Mouse (Mus musculus): ENCODE results near the gene Tbrg4. TPM values are rescaled to one million over a fixed set of nuclear protein-coding genes. Genes with fewer than 3 reads are reported as not detected.

The Tbrg4 gene
- polyA plus RNA-seq, 1 experiment from 2014 or later, result 23.4 TPM

GRCm38 (mm10) chr11:6598191-6598889 is 27.5 kb downstream of the Tbrg4 start:
- no peak for DNase-seq (ENCODE audit: low spot score)

GRCm38 (mm10) chr11:6597523-6597922 is 28.3 kb downstream of the Tbrg4 start:
- DNase-seq (ENCODE audit: low spot score), result no peak
- no peak overlapping the region for H3K4me2 ChIP-seq (ENCODE audit: low read length)
- WGBS, result 73% methylated on average over 7 of the region's 7 CpGs
- no peak overlapping the region for H3K9ac ChIP-seq (ENCODE audit: low read length)
- ATAC-seq, result no peak
- no peaks in the 10 kb centered on the region for H3K9me3 ChIP-seq (replicated peaks; ENCODE audit: control insufficient read depth, low read length)
- H3K27ac ChIP-seq (ENCODE audit: low read depth, low read length), result no peak overlapping the region
- H3K4me3 ChIP-seq (ENCODE audit: low read depth, low read length), result no peak overlapping the region
- peaks cover 15% of the 10 kb centered on the region for H3K4me1 ChIP-seq (ENCODE audit: control insufficient read depth, insufficient read depth, low read length)
- peaks cover 82% of the 10 kb centered on the region for H3K36me3 ChIP-seq (ENCODE audit: control insufficient read depth, insufficient read depth, low read length)
- H3K27me3 ChIP-seq (replicated peaks; ENCODE audit: control insufficient read depth, insufficient read depth, low read length), result no peaks in the 10 kb centered on the region

More at GRCm38 (mm10) chr11:6598191-6598889, 27.5 kb downstream of the Tbrg4 start:
- H3K36me3 ChIP-seq (ENCODE audit: control insufficient read depth, insufficient read depth, low read length), result peaks cover 77% of the 10 kb centered on the region
- peak overlapping the region; percentile 51 for H3K4me2 ChIP-seq (ENCODE audit: low read length)
- 0 out of 2 replicates have a peak, but pooled peaks have one; percentile 1 for ATAC-seq
- H3K4me3 ChIP-seq (ENCODE audit: low read depth, low read length), result peak overlapping the region; percentile 18; the same call in 1 of the 2 replicates
- 63% methylated on average over 19 of the region's 19 CpGs for WGBS
- no peaks in the 10 kb centered on the region for H3K27me3 ChIP-seq (replicated peaks; ENCODE audit: control insufficient read depth, insufficient read depth, low read length)
- peak overlapping the region; percentile 56 for H3K9ac ChIP-seq (ENCODE audit: low read length)
- peak overlapping the region; percentile 46; the same call in 1 of the 2 replicates for H3K27ac ChIP-seq (ENCODE audit: low read depth, low read length)
- H3K9me3 ChIP-seq (replicated peaks; ENCODE audit: control insufficient read depth, low read length), result no peaks in the 10 kb centered on the region
- H3K4me1 ChIP-seq (ENCODE audit: control insufficient read depth, insufficient read depth, low read length), result peaks cover 17% of the 10 kb centered on the region

- Histone ChIP-seq H3K4me3 (ENCODE audit: low read depth, low read length) (no peak overlapping the region), H3K9me3 (replicated peaks; ENCODE audit: control insufficient read depth, low read length) (no peaks in the 10 kb centered on the region), H3K27me3 (replicated peaks; ENCODE audit: control insufficient read depth, insufficient read depth, low read length) (no peaks in the 10 kb centered on the region), H3K4me1 (ENCODE audit: control insufficient read depth, insufficient read depth, low read length) (peaks cover 15% of the 10 kb centered on the region), H3K9ac (ENCODE audit: low read length) (no peak overlapping the region), H3K36me3 (ENCODE audit: control insufficient read depth, insufficient read depth, low read length) (peaks cover 82% of the 10 kb centered on the region), H3K27ac (ENCODE audit: low read depth, low read length) (no peak overlapping the region; the same call in 1 of the 2 replicates), H3K4me2 (ENCODE audit: low read length) (no peak overlapping the region)
- no peak for ATAC-seq
- no peak for DNase-seq (ENCODE audit: low spot score)
- 88% methylated on average over 3 of the region's 3 CpGs for WGBS
Observed at GRCm38 (mm10) chr11:6596616-6597015, 29.3 kb downstream of the Tbrg4 start.

DNA sequence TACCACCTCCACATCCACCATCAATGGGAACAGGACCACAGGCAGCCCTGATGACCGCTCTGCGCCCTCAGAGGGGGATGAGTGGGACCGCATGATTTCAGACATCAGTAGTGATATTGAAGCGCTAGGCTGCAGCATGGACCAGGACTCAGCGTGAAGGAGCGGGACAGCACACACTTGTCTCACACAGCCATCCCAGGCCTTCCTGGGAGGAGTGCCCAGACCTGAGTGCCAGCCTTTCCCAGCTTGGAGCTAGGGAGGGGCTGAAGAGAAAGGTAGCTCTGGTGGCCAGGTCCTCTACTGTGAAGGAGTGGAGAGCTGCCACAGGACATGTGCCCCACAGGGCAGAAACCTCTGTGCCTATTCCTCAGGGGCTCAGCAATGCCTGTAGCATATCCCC is 29.7 kb downstream of the Tbrg4 start:
- Histone ChIP-seq H3K4me3 (ENCODE audit: low read depth, low read length) (no peak overlapping the region), H3K27me3 (replicated peaks; ENCODE audit: control insufficient read depth, insufficient read depth, low read length) (no peaks in the 10 kb centered on the region), H3K9ac (ENCODE audit: low read length) (no peak overlapping the region), H3K36me3 (ENCODE audit: control insufficient read depth, insufficient read depth, low read length) (peaks cover 83% of the 10 kb centered on the region), H3K4me1 (ENCODE audit: control insufficient read depth, insufficient read depth, low read length) (peaks cover 15% of the 10 kb centered on the region), H3K9me3 (replicated peaks; ENCODE audit: control insufficient read depth, low read length) (no peaks in the 10 kb centered on the region), H3K27ac (ENCODE audit: low read depth, low read length) (no peak overlapping the region), H3K4me2 (ENCODE audit: low read length) (no peak overlapping the region)
- no peak for ATAC-seq
- DNase-seq (ENCODE audit: low spot score), result no peak
- WGBS, result 95% methylated on average over 6 of the region's 6 CpGs

- no peak overlapping the region for H3K9ac ChIP-seq (ENCODE audit: low read length)
- H3K4me3 ChIP-seq (ENCODE audit: low read depth, low read length), result no peak overlapping the region
- no peak for DNase-seq (ENCODE audit: low spot score)
- peaks cover 15% of the 10 kb centered on the region for H3K4me1 ChIP-seq (ENCODE audit: control insufficient read depth, insufficient read depth, low read length)
- ATAC-seq, result no peak
- H3K27ac ChIP-seq (ENCODE audit: low read depth, low read length), result no peak overlapping the region
- WGBS, result 94% methylated on average over 5 of the region's 5 CpGs
- H3K4me2 ChIP-seq (ENCODE audit: low read length), result no peak overlapping the region
- no peaks in the 10 kb centered on the region for H3K9me3 ChIP-seq (replicated peaks; ENCODE audit: control insufficient read depth, low read length)
- no peaks in the 10 kb centered on the region for H3K27me3 ChIP-seq (replicated peaks; ENCODE audit: control insufficient read depth, insufficient read depth, low read length)
- H3K36me3 ChIP-seq (ENCODE audit: control insufficient read depth, insufficient read depth, low read length), result peaks cover 83% of the 10 kb centered on the region
Observed at GRCm38 (mm10) chr11:6595339-6595738, 30.5 kb downstream of the Tbrg4 start.

GRCm38 (mm10) chr11:6594845-6595244 is 31.0 kb downstream of the Tbrg4 start:
- no peak for DNase-seq (ENCODE audit: low spot score)
- Histone ChIP-seq H3K36me3 (ENCODE audit: control insufficient read depth, insufficient read depth, low read length) (peaks cover 84% of the 10 kb centered on the region), H3K27ac (ENCODE audit: low read depth, low read length) (no peak overlapping the region), H3K9me3 (replicated peaks; ENCODE audit: control insufficient read depth, low read length) (no peaks in the 10 kb centered on the region), H3K4me1 (ENCODE audit: control insufficient read depth, insufficient read depth, low read length) (peaks cover 13% of the 10 kb centered on the region), H3K9ac (ENCODE audit: low read length) (no peak overlapping the region), H3K4me3 (ENCODE audit: low read depth, low read length) (no peak overlapping the region), H3K4me2 (ENCODE audit: low read length) (no peak overlapping the region), H3K27me3 (replicated peaks; ENCODE audit: control insufficient read depth, insufficient read depth, low read length) (no peaks in the 10 kb centered on the region)
- WGBS, result 83% methylated on average over 6 of the region's 6 CpGs
- ATAC-seq, result no peak

- Histone ChIP-seq H3K9me3 (replicated peaks; ENCODE audit: control insufficient read depth, low read length) (no peaks in the 10 kb centered on the region), H3K36me3 (ENCODE audit: control insufficient read depth, insufficient read depth, low read length) (peaks cover 97% of the 10 kb centered on the region), H3K9ac (ENCODE audit: low read length) (no peak overlapping the region), H3K27ac (ENCODE audit: low read depth, low read length) (no peak overlapping the region), H3K4me2 (ENCODE audit: low read length) (no peak overlapping the region), H3K4me1 (ENCODE audit: control insufficient read depth, insufficient read depth, low read length) (no peaks in the 10 kb centered on the region; the same call in 1 of the 2 replicates), H3K4me3 (ENCODE audit: low read depth, low read length) (no peak overlapping the region), H3K27me3 (replicated peaks; ENCODE audit: control insufficient read depth, insufficient read depth, low read length) (no peaks in the 10 kb centered on the region)
- DNase-seq (ENCODE audit: low spot score) (no peak), ATAC-seq (no peak)
- 79% methylated on average over 11 of the region's 11 CpGs for WGBS
Observed at GRCm38 (mm10) chr11:6593406-6593805, 32.5 kb downstream of the Tbrg4 start.

- Histone ChIP-seq H3K36me3 (ENCODE audit: control insufficient read depth, insufficient read depth, low read length) (peaks cover 78% of the 10 kb centered on the region), H3K27me3 (replicated peaks; ENCODE audit: control insufficient read depth, insufficient read depth, low read length) (no peaks in the 10 kb centered on the region), H3K27ac (ENCODE audit: low read depth, low read length) (no peak overlapping the region), H3K4me1 (ENCODE audit: control insufficient read depth, insufficient read depth, low read length) (no peaks in the 10 kb centered on the region), H3K4me3 (ENCODE audit: low read depth, low read length) (no peak overlapping the region), H3K9ac (ENCODE audit: low read length) (no peak overlapping the region), H3K4me2 (ENCODE audit: low read length) (no peak overlapping the region), H3K9me3 (replicated peaks; ENCODE audit: control insufficient read depth, low read length) (no peaks in the 10 kb centered on the region)
- ATAC-seq (no peak), DNase-seq (ENCODE audit: low spot score) (no peak)
- WGBS, result 79% methylated on average over 10 of the region's 10 CpGs
Observed at GRCm38 (mm10) chr11:6590933-6591675, 34.8 kb downstream of the Tbrg4 start.

- H3K9ac ChIP-seq (ENCODE audit: low read length), result no peak overlapping the region
- H3K27ac ChIP-seq (ENCODE audit: low read depth, low read length), result no peak overlapping the region
- H3K4me2 ChIP-seq (ENCODE audit: low read length), result no peak overlapping the region
- no peaks in the 10 kb centered on the region for H3K4me1 ChIP-seq (ENCODE audit: control insufficient read depth, insufficient read depth, low read length)
- ATAC-seq (no peak), DNase-seq (ENCODE audit: low spot score) (no peak)
- H3K4me3 ChIP-seq (ENCODE audit: low read depth, low read length), result no peak overlapping the region
- H3K27me3 ChIP-seq (replicated peaks; ENCODE audit: control insufficient read depth, insufficient read depth, low read length), result no peaks in the 10 kb centered on the region
- WGBS, result 95% methylated on average over 7 of the region's 7 CpGs
- no peaks in the 10 kb centered on the region for H3K9me3 ChIP-seq (replicated peaks; ENCODE audit: control insufficient read depth, low read length)
- peaks cover 77% of the 10 kb centered on the region for H3K36me3 ChIP-seq (ENCODE audit: control insufficient read depth, insufficient read depth, low read length)
Observed at GRCm38 (mm10) chr11:6589838-6590237, 36.0 kb downstream of the Tbrg4 start.
